Mouse (Mus musculus) small intestine, adult 2 months (tissue): ENCODE results near the gene Acsl6. TPM values are rescaled to one million over a fixed set of nuclear protein-coding genes. Genes with fewer than 3 reads are reported as not detected.

Experiments used
- H3K27ac ChIP-seq: fragments of 200-500 bp; 2 replicates; pipeline ENCODE4 v1.5.1; 2012; ENCODE audit warnings: low read depth, low read length, control low read depth, inconsistent platforms; ENCODE audit not compliant: insufficient read depth
- H3K27me3 ChIP-seq: fragments of 200-500 bp; 2 replicates; pipeline ENCODE4 v1.6.1; 2012; ENCODE audit warnings: mild to moderate bottlenecking, moderate library complexity, low read length, inconsistent platforms; ENCODE audit not compliant: control insufficient read depth, insufficient read depth
- H3K36me3 ChIP-seq: fragments of 200-500 bp; 2 replicates; pipeline ENCODE4 v1.6.1; 2012; ENCODE audit warnings: mild to moderate bottlenecking, low read length, control low read depth, inconsistent platforms; ENCODE audit not compliant: control insufficient read depth, insufficient read depth
- H3K4me1 ChIP-seq: fragments of 200-500 bp; 2 replicates; pipeline ENCODE4 v1.6.1; 2012; ENCODE audit warnings: low read length, inconsistent platforms, mixed read lengths; ENCODE audit not compliant: control insufficient read depth, insufficient read depth, insufficient read length
- H3K4me3 ChIP-seq: fragments of 200-500 bp; 2 replicates; pipeline ENCODE4 v1.5.1; 2012; ENCODE audit warnings: low read depth, mild to moderate bottlenecking, control low read depth, inconsistent platforms, low read length, moderate library complexity
- CTCF ChIP-seq: fragments of 200-500 bp; IDR thresholded peaks from 2 replicates; pipeline ENCODE4 v1.5.1; 2012; ENCODE audit warnings: low read depth, mild to moderate bottlenecking, control low read depth, inconsistent platforms, low read length, moderate library complexity, mixed read lengths; ENCODE audit not compliant: insufficient replicate concordance, insufficient read length; ENCODE audit errors: extremely low read depth
- POLR2A ChIP-seq: fragments of 200-500 bp; IDR thresholded peaks from 2 replicates; pipeline ENCODE4 v1.6.1; 2012; ENCODE audit warnings: low read depth, mild to moderate bottlenecking, control low read depth, inconsistent platforms, low read length, moderate library complexity
- WGBS: fragments of 180-500 bp; shearing (Covaris S2); methylation state at CpG from one replicate; pipeline ENCODE4 v1.1.7; 2018; 5-methylcytosine and 5-hydroxymethylcytosine counted together
- polyA plus RNA-seq: library from polyadenylated mRNA; depleted of rRNA; stranded (reverse); fragments of >200 nt; gene quantifications from 2 replicates; pipeline ENCODE4 v1.2.3, GENCODE M21; 2012

Gene Acsl6
- polyA plus RNA-seq, 1 experiment, result 0.42 TPM

- H3K27me3 ChIP-seq, result no peaks in the 10 kb centered on the region
- H3K27ac ChIP-seq, result no peak overlapping the region
- H3K4me1 ChIP-seq, result no peaks in the 10 kb centered on the region
- H3K36me3 ChIP-seq, result no peaks in the 10 kb centered on the region
- no peak overlapping the region for H3K4me3 ChIP-seq
- TF ChIP-seq POLR2A, result no peak
- TF ChIP-seq CTCF, result no peak
- WGBS, result 69% methylated on average over 3 of the region's 3 CpGs
Observed at GRCm38 (mm10) chr11:54269191-54269896, 34.3 kb upstream of the Acsl6 start.

- Histone ChIP-seq H3K27ac (no peak overlapping the region), H3K4me3 (no peak overlapping the region), H3K4me1 (no peaks in the 10 kb centered on the region), H3K27me3 (no peaks in the 10 kb centered on the region), H3K36me3 (no peaks in the 10 kb centered on the region)
- WGBS, result 63% methylated on average over 5 of the region's 5 CpGs
- TF ChIP-seq POLR2A (no peak), CTCF (no peak)
Observed at GRCm38 (mm10) chr11:54271437-54271949, 32.1 kb upstream of the Acsl6 start.

GRCm38 (mm10) chr11:54287821-54288453 is 15.7 kb upstream of the Acsl6 start:
- Histone ChIP-seq H3K27ac (no peak overlapping the region), H3K4me1 (no peaks in the 10 kb centered on the region), H3K36me3 (no peaks in the 10 kb centered on the region), H3K4me3 (no peak overlapping the region), H3K27me3 (no peaks in the 10 kb centered on the region)
- 70% methylated on average over 8 of the region's 8 CpGs for WGBS
- TF ChIP-seq CTCF (no peak), POLR2A (no peak)

- Histone ChIP-seq H3K36me3 (no peaks in the 10 kb centered on the region), H3K4me1 (no peaks in the 10 kb centered on the region), H3K4me3 (no peak overlapping the region), H3K27me3 (no peaks in the 10 kb centered on the region), H3K27ac (no peak overlapping the region)
- TF ChIP-seq POLR2A (no peak), CTCF (no peak)
- WGBS, result 71% methylated on average over 2 of the region's 2 CpGs
Observed at GRCm38 (mm10) chr11:54292163-54292562, 11.4 kb upstream of the Acsl6 start.

- Histone ChIP-seq H3K36me3 (no peaks in the 10 kb centered on the region), H3K4me3 (no peak overlapping the region), H3K27ac (no peak overlapping the region), H3K27me3 (no peaks in the 10 kb centered on the region), H3K4me1 (no peaks in the 10 kb centered on the region)
- WGBS, result 58% methylated on average over 12 of the region's 12 CpGs
- TF ChIP-seq CTCF (no peak), POLR2A (no peak)
Observed at GRCm38 (mm10) chr11:54293980-54294807, 9.4 kb upstream of the Acsl6 start.

- 58% methylated on average over 4 of the region's 4 CpGs for WGBS
- no peaks in the 10 kb centered on the region for H3K27me3 ChIP-seq
- TF ChIP-seq CTCF (no peak), POLR2A (no peak)
- H3K27ac ChIP-seq, result no peak overlapping the region
- no peak overlapping the region for H3K4me3 ChIP-seq
- H3K4me1 ChIP-seq, result no peaks in the 10 kb centered on the region
- H3K36me3 ChIP-seq, result no peaks in the 10 kb centered on the region
Observed at GRCm38 (mm10) chr11:54295971-54296370, 7.6 kb upstream of the Acsl6 start.
